Mouse (Mus musculus) layer of hippocampus, adult 9-11 months (tissue): ENCODE measurements at regions not wholly inside any gene's neighbourhood (a gene's known extent, or its start where the extent isn't known, plus 50 kb on each side); places are given as distances from the start of the nearest gene placed in this dataset.

Source experiments
- DNase-seq: peaks from one replicate; pipeline ENCODE4 v3.0.0; 2022

GRCm38 (mm10) chr9:61299873-61300560 is 72.1 kb upstream of the Tle3 start:
- no peak for DNase-seq

GRCm38 (mm10) chr9:61301070-61301469 is 71.1 kb upstream of the Tle3 start:
- no peak for DNase-seq

- peak; percentile 23 for DNase-seq
Observed at GRCm38 (mm10) chr9:61302724-61303123, 69.4 kb upstream of the Tle3 start.

- DNase-seq: no peak
Observed at GRCm38 (mm10) chr9:61306306-61306705, 65.9 kb upstream of the Tle3 start.

- no peak for DNase-seq
Observed at GRCm38 (mm10) chr9:61309096-61309495, 63.1 kb upstream of the Tle3 start.

GRCm38 (mm10) chr9:61309768-61310493 is 62.2 kb upstream of the Tle3 start:
- DNase-seq: peak; percentile 30

- no peak for DNase-seq
Observed at GRCm38 (mm10) chr9:61310574-61310973, 61.6 kb upstream of the Tle3 start.

GRCm38 (mm10) chr9:61311604-61312003 is 60.6 kb upstream of the Tle3 start:
- no peak for DNase-seq

GRCm38 (mm10) chr9:61314630-61315179 is 57.5 kb upstream of the Tle3 start:
- DNase-seq: no peak

GRCm38 (mm10) chr9:61315371-61316298 is 56.5 kb upstream of the Tle3 start:
- no peak for DNase-seq

GRCm38 (mm10) chr9:61316442-61316841 is 55.7 kb upstream of the Tle3 start:
- no peak for DNase-seq

- DNase-seq: peak; percentile 44
Observed at GRCm38 (mm10) chr9:61319721-61320120, 52.4 kb upstream of the Tle3 start.

- DNase-seq: no peak
Observed at GRCm38 (mm10) chr9:61321314-61321713, 50.9 kb upstream of the Tle3 start.

- peak; percentile 27 for DNase-seq
Observed at GRCm38 (mm10) chr9:61321825-61322224, 50.3 kb upstream of the Tle3 start.

- DNase-seq: no peak
Observed at GRCm38 (mm10) chr9:61322333-61322732, 49.8 kb upstream of the Tle3 start.
